Mouse (Mus musculus): ENCODE measurements around the gene Gm7942. TPM values are rescaled to one million over a fixed set of nuclear protein-coding genes. Genes with fewer than 3 reads are reported as not detected.
"Not testable (repeated sequence)": the region's sequence is repeated elsewhere in the genome, so short reads cannot be mapped to it uniquely, and the experiment has no call there.

Gene Gm7942
- not detected in 2 replicates for polyA plus RNA-seq (2015; fragmentation: Nextera tagmentation; extraction: Ambion mirVana)

DNA sequence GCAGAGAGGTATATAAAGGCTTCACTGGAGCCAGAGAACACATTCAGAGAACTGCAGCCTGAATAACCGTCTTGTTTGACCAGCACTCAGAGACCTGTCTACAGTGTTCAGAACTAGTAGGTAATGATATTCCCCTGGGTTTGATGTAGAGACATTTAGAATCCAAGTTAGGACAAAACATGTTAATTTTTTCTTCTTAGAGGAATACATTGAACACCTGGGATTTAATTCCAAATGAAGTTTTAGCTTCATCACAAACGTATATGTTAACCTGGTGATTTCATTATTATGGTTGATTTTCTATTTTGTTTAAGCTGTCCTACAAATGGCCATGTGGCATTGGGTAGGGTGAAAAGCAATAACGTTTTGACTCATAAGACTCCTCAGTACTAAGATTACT, at the start of gene Gm7942:
TSS of gene Gm7942 (plus strand) at position 301 of the 400 bp plus-strand sequence.
- not testable (repeated sequence) for H3K4me3 ChIP-seq (replicated peaks; ENCODE audit: low read depth, low read length); H3K4me2 ChIP-seq (ENCODE audit: low read length); H3K36me3 ChIP-seq (ENCODE audit: insufficient read depth, low read length); H3K27me3 ChIP-seq (ENCODE audit: insufficient read depth, low read length); H3K27ac ChIP-seq; H3K9me3 ChIP-seq (replicated peaks; ENCODE audit: low read length); H3K9ac ChIP-seq (ENCODE audit: low read depth, low read length); ATAC-seq (replicated peaks; ENCODE audit: low FRiP score, low read depth); DNase-seq (ENCODE audit: low spot score); H3K4me1 ChIP-seq (replicated peaks; ENCODE audit: insufficient read depth, low read length)
- no CpG with 5 or more reads among the region's 3 CpGs for WGBS

Other genes starting within 250 kb of the Gm7942 start
- gene Gm3183, start 241.5 kb upstream of the Gm7942 start, polyA plus RNA-seq (2015; fragmentation: Nextera tagmentation; extraction: Ambion mirVana), result not detected in 2 replicates
- gene Gm6367, start 118.3 kb upstream of the Gm7942 start, polyA plus RNA-seq (2015; fragmentation: Nextera tagmentation; extraction: Ambion mirVana), result not detected in 2 replicates
- not detected in 2 replicates for gene Gm16513, start 75.7 kb downstream of the Gm7942 start, polyA plus RNA-seq (2015; fragmentation: Nextera tagmentation; extraction: Ambion mirVana)
- gene Gm10424, start 165.8 kb downstream of the Gm7942 start, polyA plus RNA-seq (2015; fragmentation: Nextera tagmentation; extraction: Ambion mirVana), result not detected in 2 replicates
- gene Gm3259, start 199.0 kb downstream of the Gm7942 start, polyA plus RNA-seq (2015; fragmentation: Nextera tagmentation; extraction: Ambion mirVana), result not detected in 2 replicates